Mouse (Mus musculus): ENCODE measurements at regions not wholly inside any gene's neighbourhood (a gene's known extent, or its start where the extent isn't known, plus 50 kb on each side); places are given as distances from the start of the nearest gene placed in this dataset.

- Histone ChIP-seq H3ac (ENCODE audit: control insufficient read depth, insufficient read length, low read depth) (no peak overlapping the region), H3K4me3 (ENCODE audit: insufficient read depth, poor library complexity, severe bottlenecking) (no peak overlapping the region), H3K36me3 (ENCODE audit: control insufficient read depth, insufficient read depth) (no peaks in the 10 kb centered on the region), H3K27me3 (ENCODE audit: control insufficient read depth, insufficient read depth, insufficient read length) (no peaks in the 10 kb centered on the region), H3K79me3 (ENCODE audit: low read depth) (no peaks in the 10 kb centered on the region), H3K79me2 (ENCODE audit: control insufficient read depth, insufficient read depth) (no peaks in the 10 kb centered on the region)
- no peak for TF ChIP-seq CEBPB (IDR thresholded peaks at IDR 0.05; ENCODE audit: low read depth)
- no peak for TF ChIP-seq MAX (IDR thresholded peaks at IDR 0.05)
- TF ChIP-seq MYOD1 (IDR thresholded peaks at IDR 0.05; ENCODE audit: control insufficient read depth, insufficient read length, low read depth): no peak
- TF ChIP-seq FOSL1 (IDR thresholded peaks at IDR 0.05; ENCODE audit: insufficient read depth, low read length, poor library complexity, severe bottlenecking): no peak
- no peak for TF ChIP-seq CTCF (IDR thresholded peaks at IDR 0.05; ENCODE audit: control insufficient read depth, insufficient read depth, insufficient read length)
- no peak for TF ChIP-seq MYOG (IDR thresholded peaks at IDR 0.05; ENCODE audit: control insufficient read depth, extremely low read depth, insufficient read length)
Observed at GRCm38 (mm10) chr4:31627053-31627452, 336.8 kb upstream of the Map3k7 start.

DNA sequence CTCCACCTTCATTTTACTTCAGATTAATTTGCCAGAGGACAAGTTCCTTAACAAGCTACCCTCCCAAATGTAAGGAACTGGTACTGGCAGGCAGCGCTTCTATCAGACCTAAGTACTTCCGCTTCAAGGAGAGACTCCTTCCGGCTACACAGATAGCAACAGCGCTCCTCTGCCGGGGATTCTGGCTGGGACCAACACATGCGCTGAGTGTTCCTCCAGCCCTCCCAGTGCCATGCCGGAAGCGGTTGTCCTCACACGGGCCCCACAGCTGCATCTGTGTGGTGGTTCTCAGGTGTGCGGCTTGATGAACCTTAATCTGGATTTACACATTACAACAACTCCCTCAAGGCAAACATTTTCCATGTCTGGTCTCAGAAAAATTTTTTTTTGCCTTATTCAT is 336.1 kb upstream of the Map3k7 start:
- H3ac ChIP-seq (ENCODE audit: control insufficient read depth, insufficient read length, low read depth): no peak overlapping the region
- no peaks in the 10 kb centered on the region for H3K79me2 ChIP-seq (ENCODE audit: control insufficient read depth, insufficient read depth)
- no peaks in the 10 kb centered on the region for H3K27me3 ChIP-seq (ENCODE audit: control insufficient read depth, insufficient read depth, insufficient read length)
- H3K36me3 ChIP-seq (ENCODE audit: control insufficient read depth, insufficient read depth): no peaks in the 10 kb centered on the region
- no peak for TF ChIP-seq MYOD1 (IDR thresholded peaks at IDR 0.05; ENCODE audit: control insufficient read depth, insufficient read length, low read depth)
- TF ChIP-seq MAX (IDR thresholded peaks at IDR 0.05): no peak
- no peak for TF ChIP-seq FOSL1 (IDR thresholded peaks at IDR 0.05; ENCODE audit: insufficient read depth, low read length, poor library complexity, severe bottlenecking)
- no peak for TF ChIP-seq CEBPB (IDR thresholded peaks at IDR 0.05; ENCODE audit: low read depth)
- TF ChIP-seq USF1 (IDR thresholded peaks at IDR 0.05; ENCODE audit: low read depth): no peak
- no peak for TF ChIP-seq CTCF (IDR thresholded peaks at IDR 0.05; ENCODE audit: control insufficient read depth, insufficient read depth, insufficient read length)
- no peak for TF ChIP-seq MYOG (IDR thresholded peaks at IDR 0.05; ENCODE audit: control insufficient read depth, extremely low read depth, insufficient read length)
- H3K79me3 ChIP-seq (ENCODE audit: low read depth): no peaks in the 10 kb centered on the region
- H3K4me3 ChIP-seq (ENCODE audit: insufficient read depth, poor library complexity, severe bottlenecking): no peak overlapping the region

GRCm38 (mm10) chr4:31638564-31638963 is 325.3 kb upstream of the Map3k7 start:
- no peaks in the 10 kb centered on the region for H3K27me3 ChIP-seq (ENCODE audit: control insufficient read depth, insufficient read depth, insufficient read length)
- TF ChIP-seq CEBPB (IDR thresholded peaks at IDR 0.05; ENCODE audit: low read depth) (no peak), USF1 (IDR thresholded peaks at IDR 0.05; ENCODE audit: low read depth) (no peak), FOSL1 (IDR thresholded peaks at IDR 0.05; ENCODE audit: insufficient read depth, low read length, poor library complexity, severe bottlenecking) (no peak), MAX (IDR thresholded peaks at IDR 0.05) (no peak), CTCF (IDR thresholded peaks at IDR 0.05; ENCODE audit: control insufficient read depth, insufficient read depth, insufficient read length) (no peak), MYOG (IDR thresholded peaks at IDR 0.05; ENCODE audit: control insufficient read depth, extremely low read depth, insufficient read length) (no peak), MYOD1 (IDR thresholded peaks at IDR 0.05; ENCODE audit: control insufficient read depth, insufficient read length, low read depth) (no peak)
- H3ac ChIP-seq (ENCODE audit: control insufficient read depth, insufficient read length, low read depth): no peak overlapping the region
- H3K36me3 ChIP-seq (ENCODE audit: control insufficient read depth, insufficient read depth): no peaks in the 10 kb centered on the region
- no peaks in the 10 kb centered on the region for H3K79me3 ChIP-seq (ENCODE audit: low read depth)
- no peaks in the 10 kb centered on the region for H3K79me2 ChIP-seq (ENCODE audit: control insufficient read depth, insufficient read depth)
- no peak overlapping the region for H3K4me3 ChIP-seq (ENCODE audit: insufficient read depth, poor library complexity, severe bottlenecking)

- Histone ChIP-seq H3K27me3 (ENCODE audit: control insufficient read depth, insufficient read depth, insufficient read length) (no peaks in the 10 kb centered on the region), H3ac (ENCODE audit: control insufficient read depth, insufficient read length, low read depth) (peak overlapping the region; percentile 10), H3K36me3 (ENCODE audit: control insufficient read depth, insufficient read depth) (no peaks in the 10 kb centered on the region), H3K4me3 (ENCODE audit: insufficient read depth, poor library complexity, severe bottlenecking) (no peak overlapping the region), H3K79me3 (ENCODE audit: low read depth) (no peaks in the 10 kb centered on the region), H3K79me2 (ENCODE audit: control insufficient read depth, insufficient read depth) (no peaks in the 10 kb centered on the region)
- peak; percentile 67 for TF ChIP-seq MYOD1 (IDR thresholded peaks at IDR 0.05; ENCODE audit: control insufficient read depth, insufficient read length, low read depth)
- TF ChIP-seq MYOG (IDR thresholded peaks at IDR 0.05; ENCODE audit: control insufficient read depth, extremely low read depth, insufficient read length): no peak
- peak; percentile 9 for TF ChIP-seq MAX (IDR thresholded peaks at IDR 0.05)
- TF ChIP-seq CTCF (IDR thresholded peaks at IDR 0.05; ENCODE audit: control insufficient read depth, insufficient read depth, insufficient read length): peak; percentile 16
Observed at GRCm38 (mm10) chr4:31642161-31642560, 321.7 kb upstream of the Map3k7 start.

DNA sequence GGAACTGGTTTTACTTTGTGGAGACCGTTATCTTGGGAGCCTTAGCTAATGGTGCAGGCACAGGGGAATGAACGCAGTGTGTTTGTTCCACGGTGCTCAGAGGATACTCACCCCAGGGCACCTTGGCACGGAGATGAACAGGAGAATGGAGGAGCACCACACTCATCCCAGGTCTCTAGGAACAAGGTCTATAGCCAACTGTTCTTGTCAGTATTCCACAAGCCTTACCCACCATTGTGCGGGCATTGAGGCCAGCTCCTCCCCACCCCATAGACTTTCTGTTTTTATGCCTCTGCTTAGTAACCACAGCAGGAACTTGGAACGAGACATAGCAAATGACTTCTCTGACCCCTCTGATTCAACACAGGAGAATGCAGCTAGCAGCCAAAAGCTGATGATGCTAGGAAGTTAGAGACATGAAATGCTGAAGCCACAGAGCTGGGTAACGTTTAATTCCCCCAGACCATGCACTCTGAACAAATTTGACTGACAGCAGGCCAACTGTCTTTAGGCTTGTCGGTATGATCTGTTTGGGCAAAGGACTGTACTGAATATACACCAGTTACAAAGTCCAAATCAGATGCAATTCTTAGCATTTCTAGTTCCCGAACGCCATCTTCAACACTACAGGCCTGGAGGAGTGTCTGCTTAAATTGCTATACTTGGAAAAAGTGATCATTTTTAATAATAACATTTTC is 321.2 kb upstream of the Map3k7 start:
- no peak for TF ChIP-seq CEBPB (IDR thresholded peaks at IDR 0.05; ENCODE audit: low read depth)
- peak; percentile 66 for TF ChIP-seq MYOD1 (IDR thresholded peaks at IDR 0.05; ENCODE audit: control insufficient read depth, insufficient read length, low read depth)
- H3K27me3 ChIP-seq (ENCODE audit: control insufficient read depth, insufficient read depth, insufficient read length): no peaks in the 10 kb centered on the region
- H3K79me3 ChIP-seq (ENCODE audit: low read depth): no peaks in the 10 kb centered on the region
- no peak overlapping the region for H3K4me3 ChIP-seq (ENCODE audit: insufficient read depth, poor library complexity, severe bottlenecking)
- H3K36me3 ChIP-seq (ENCODE audit: control insufficient read depth, insufficient read depth): no peaks in the 10 kb centered on the region
- no peaks in the 10 kb centered on the region for H3K79me2 ChIP-seq (ENCODE audit: control insufficient read depth, insufficient read depth)
- H3ac ChIP-seq (ENCODE audit: control insufficient read depth, insufficient read length, low read depth): no peak overlapping the region

DNA sequence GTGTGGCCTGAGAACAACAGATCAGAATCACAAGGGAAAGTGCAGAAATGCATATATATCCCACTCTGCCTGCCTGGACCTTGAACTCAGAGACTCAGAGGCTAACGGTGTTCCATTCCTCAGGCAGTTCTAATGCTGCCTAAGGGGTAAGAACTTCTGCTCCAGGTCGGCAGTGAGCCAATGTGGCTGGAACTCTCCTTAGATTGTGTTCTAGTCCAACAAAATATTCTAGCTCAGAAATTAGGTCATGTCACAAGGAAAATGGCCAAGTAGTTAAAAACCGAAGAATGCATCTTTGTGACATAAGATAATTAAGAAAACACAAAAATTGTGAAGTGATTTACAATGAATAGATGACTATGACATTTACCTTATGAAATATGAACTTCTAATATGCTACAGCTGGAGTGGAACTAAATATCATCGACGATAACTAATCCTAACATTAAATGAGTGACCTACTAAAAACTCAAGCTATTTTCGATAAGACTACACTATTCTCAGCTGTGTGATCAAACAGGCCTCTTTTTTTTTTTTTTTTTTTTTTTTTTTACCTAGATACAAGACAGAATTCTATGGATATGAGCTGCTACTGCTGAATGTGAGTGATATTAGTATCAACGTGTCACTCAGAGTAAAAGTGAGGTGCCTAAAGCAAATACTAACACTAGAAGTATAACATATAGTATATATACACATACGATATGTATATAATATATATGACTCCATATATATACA is 315.1 kb upstream of the Map3k7 start:
- TF ChIP-seq CTCF (IDR thresholded peaks at IDR 0.05; ENCODE audit: control insufficient read depth, insufficient read depth, insufficient read length) (no peak), CEBPB (IDR thresholded peaks at IDR 0.05; ENCODE audit: low read depth) (no peak), MAX (IDR thresholded peaks at IDR 0.05) (no peak), MYOD1 (IDR thresholded peaks at IDR 0.05; ENCODE audit: control insufficient read depth, insufficient read length, low read depth) (no peak), FOSL1 (IDR thresholded peaks at IDR 0.05; ENCODE audit: insufficient read depth, low read length, poor library complexity, severe bottlenecking) (no peak), USF1 (IDR thresholded peaks at IDR 0.05; ENCODE audit: low read depth) (no peak), MYOG (IDR thresholded peaks at IDR 0.05; ENCODE audit: control insufficient read depth, extremely low read depth, insufficient read length) (no peak)
- Histone ChIP-seq H3K36me3 (ENCODE audit: control insufficient read depth, insufficient read depth) (no peaks in the 10 kb centered on the region), H3K79me3 (ENCODE audit: low read depth) (no peaks in the 10 kb centered on the region), H3K27me3 (ENCODE audit: control insufficient read depth, insufficient read depth, insufficient read length) (no peaks in the 10 kb centered on the region), H3ac (ENCODE audit: control insufficient read depth, insufficient read length, low read depth) (no peak overlapping the region), H3K79me2 (ENCODE audit: control insufficient read depth, insufficient read depth) (no peaks in the 10 kb centered on the region), H3K4me3 (ENCODE audit: insufficient read depth, poor library complexity, severe bottlenecking) (no peak overlapping the region)

All from C2C12 (cell line).